Mouse (Mus musculus) E14TG2a.4 (cell line): ENCODE measurements around the gene Robo1.

Experiments used
- H3K27me3 ChIP-seq: 2 replicates; pipeline ENCODE4 v1.6.1; 2014; ENCODE audit warnings: low read length, control low read depth; ENCODE audit not compliant: insufficient read depth
- H3K36me3 ChIP-seq: 2 replicates; pipeline ENCODE4 v1.6.1; 2014; ENCODE audit warnings: low read length, control low read depth; ENCODE audit not compliant: insufficient read depth
- H3K4me1 ChIP-seq: replicated peaks from 2 replicates; pipeline ENCODE4 v1.6.1; 2014; ENCODE audit warnings: low read depth, low read length, control low read depth
- H3K4me3 ChIP-seq: replicated peaks from 2 replicates; pipeline ENCODE4 v1.5.1; 2014; ENCODE audit warnings: mild to moderate bottlenecking, low read length
- H3K9me3 ChIP-seq: 2 replicates; pipeline ENCODE4 v1.6.1; 2014; ENCODE audit warnings: low read length, control low read depth
- CTCF ChIP-seq: conservative IDR thresholded peaks from 2 replicates; pipeline ENCODE4 v1.5.1; 2014; ENCODE audit warnings: low read length
- NANOG ChIP-seq: IDR thresholded peaks from 2 replicates; pipeline ENCODE4 v1.6.1; 2014; ENCODE audit warnings: borderline replicate concordance, low read length, mixed read lengths
- POU5F1 ChIP-seq: IDR thresholded peaks from 2 replicates; pipeline ENCODE4 v1.6.1; 2014; ENCODE audit warnings: low read length, borderline replicate concordance

The Robo1 gene

GRCm38 (mm10) chr16:72670240-72671038 is 362.3 kb downstream of the Robo1 start:
- H3K4me3 ChIP-seq: no peak overlapping the region
- no peaks in the 10 kb centered on the region for H3K27me3 ChIP-seq
- no peaks in the 10 kb centered on the region for H3K9me3 ChIP-seq
- TF ChIP-seq POU5F1 (no peak), NANOG (0 out of 2 replicates have a peak, but pooled peaks have one; percentile 7)
- peaks cover 23% of the 10 kb centered on the region for H3K4me1 ChIP-seq
- no peaks in the 10 kb centered on the region for H3K36me3 ChIP-seq

GRCm38 (mm10) chr16:72677234-72677633 is 369.1 kb downstream of the Robo1 start:
- Histone ChIP-seq H3K4me1 (peaks cover 12% of the 10 kb centered on the region; the same call in 1 of the 2 replicates), H3K36me3 (no peaks in the 10 kb centered on the region), H3K27me3 (no peaks in the 10 kb centered on the region), H3K9me3 (no peaks in the 10 kb centered on the region), H3K4me3 (no peak overlapping the region)
- TF ChIP-seq NANOG (no peak), CTCF (no peak), POU5F1 (no peak)

- Histone ChIP-seq H3K4me3 (no peak overlapping the region), H3K4me1 (peaks cover 12% of the 10 kb centered on the region; the same call in 1 of the 2 replicates), H3K9me3 (no peaks in the 10 kb centered on the region), H3K36me3 (no peaks in the 10 kb centered on the region), H3K27me3 (no peaks in the 10 kb centered on the region)
- TF ChIP-seq CTCF (no peak), NANOG (no peak), POU5F1 (no peak)
Observed at GRCm38 (mm10) chr16:72678450-72678849, 370.3 kb downstream of the Robo1 start.

- TF ChIP-seq CTCF (no peak), POU5F1 (no peak), NANOG (no peak)
- peaks cover 12% of the 10 kb centered on the region; the same call in 1 of the 2 replicates for H3K4me1 ChIP-seq
- no peaks in the 10 kb centered on the region for H3K36me3 ChIP-seq
- H3K27me3 ChIP-seq: no peaks in the 10 kb centered on the region
- no peak overlapping the region for H3K4me3 ChIP-seq
- H3K9me3 ChIP-seq: no peaks in the 10 kb centered on the region
Observed at GRCm38 (mm10) chr16:72678947-72679558, 370.9 kb downstream of the Robo1 start.

GRCm38 (mm10) chr16:72685604-72686479 is 377.7 kb downstream of the Robo1 start:
- H3K36me3 ChIP-seq: no peaks in the 10 kb centered on the region
- no peak for TF ChIP-seq NANOG
- no peak for TF ChIP-seq CTCF
- no peak for TF ChIP-seq POU5F1
- H3K27me3 ChIP-seq: no peaks in the 10 kb centered on the region

GRCm38 (mm10) chr16:72686480-72687053 is 378.5 kb downstream of the Robo1 start:
- Histone ChIP-seq H3K36me3 (no peaks in the 10 kb centered on the region), H3K9me3 (no peaks in the 10 kb centered on the region)

More at GRCm38 (mm10) chr16:72685604-72686479, 377.7 kb downstream of the Robo1 start:
- Histone ChIP-seq H3K4me1 (peaks cover 31% of the 10 kb centered on the region), H3K4me3 (no peak overlapping the region), H3K9me3 (no peaks in the 10 kb centered on the region)

GRCm38 (mm10) chr16:72687651-72688050 is 379.5 kb downstream of the Robo1 start:
- no peaks in the 10 kb centered on the region for H3K27me3 ChIP-seq
- H3K36me3 ChIP-seq: no peaks in the 10 kb centered on the region
- H3K4me1 ChIP-seq: peaks cover 35% of the 10 kb centered on the region
- H3K4me3 ChIP-seq: no peak overlapping the region
- TF ChIP-seq POU5F1 (no peak), CTCF (no peak), NANOG (no peak)
- H3K9me3 ChIP-seq: no peaks in the 10 kb centered on the region

More at GRCm38 (mm10) chr16:72686480-72687053, 378.5 kb downstream of the Robo1 start:
- TF ChIP-seq POU5F1: no peak
- no peak for TF ChIP-seq NANOG
- H3K4me1 ChIP-seq: peaks cover 31% of the 10 kb centered on the region
- no peak overlapping the region for H3K4me3 ChIP-seq
- no peaks in the 10 kb centered on the region for H3K27me3 ChIP-seq
